Comparison of ENCODE assay signal across 14 mouse cellular contexts in the genomic region with DNA sequence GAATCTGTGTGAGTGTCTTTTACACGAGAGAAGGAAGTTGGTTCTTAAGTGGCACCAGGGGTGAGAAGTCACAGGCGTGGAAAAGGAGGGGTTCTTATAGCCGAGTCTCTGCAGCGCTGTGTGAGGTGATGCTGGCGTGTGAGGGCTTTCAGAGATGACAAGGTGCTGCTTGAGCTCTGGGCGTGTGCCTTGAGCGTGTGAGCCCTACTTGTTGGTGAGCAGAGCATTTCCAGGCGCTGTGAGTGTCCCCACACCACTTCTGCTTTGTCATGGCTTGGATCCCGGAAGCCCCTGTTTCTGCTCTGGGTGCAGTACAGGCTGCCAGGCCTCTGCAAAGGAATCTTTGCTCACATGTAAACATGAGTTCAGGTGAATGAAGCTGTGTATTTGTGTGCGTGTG.
DNase-seq lines count a peak whose midpoint lies in the region; ATAC-seq and TF ChIP-seq lines count a peak whose summit lies in the region.
"Had no signal": no experiment of that assay in that cellular context is flagged by ENCODE, and none has a peak within 500 bp of the region (broad histone marks: within the 10 kb centered on the region; RNA-seq: fewer than 3 reads in every experiment).

No protein-coding gene starts in this region.

- no peak for DNase-seq in lung, embryonic 14.5 days
- DNase-seq in lung, postnatal 36 days = no peak
- DNase-seq in MEL (ENCODE audit: low read depth, low spot score) = peak; percentile 27
- no peak for DNase-seq in layer of hippocampus, postnatal 14 days (ENCODE audit: low spot score in 2 of 2)
- no peak for DNase-seq in ovary, adult 18-20 months (ENCODE audit: low spot score)
- no peak for DNase-seq in cerebellum, adult 11 months
- DNase-seq: adrenal gland, adult 2 months; cerebellum, adult 2 months; forebrain, postnatal 0 days; heart, adult 2 months had no signal

- no peaks in the 10 kb centered on the region for H3K27me3 ChIP-seq in lung, embryonic 14.5 days (ENCODE audit: insufficient read depth, low read length)
- H3K27me3 ChIP-seq in MEL (ENCODE audit: control insufficient read depth in 1 of 2, insufficient read depth in 2 of 2, low read length in 2 of 2) = no peaks in the 10 kb centered on the region
- no peaks in the 10 kb centered on the region for H3K27me3 ChIP-seq in liver, embryonic 12.5 days (replicated peaks)
- no peaks in the 10 kb centered on the region for H3K27me3 ChIP-seq in small intestine, adult 2 months (ENCODE audit: control insufficient read depth, insufficient read depth, low read length)
- H3K27me3 ChIP-seq: embryonic facial prominence, embryonic 12.5 days; limb, embryonic 13.5 days had no signal

- no peak for TF ChIP-seq EP300 in MEL (IDR thresholded peaks at IDR 0.05; ENCODE audit: low read depth in 1 of 2, low read length in 2 of 2)

- no peak overlapping the region for H3K27ac ChIP-seq in lung, embryonic 14.5 days (ENCODE audit: low read depth)
- no peak overlapping the region for H3K27ac ChIP-seq in MEL (ENCODE audit: control insufficient read depth, low read depth, low read length)
- H3K27ac ChIP-seq in liver, embryonic 12.5 days = peak overlapping the region; percentile 57
- peak overlapping the region; percentile 35 for H3K27ac ChIP-seq in small intestine, adult 2 months (ENCODE audit: insufficient read depth, low read depth, low read length)
- H3K27ac ChIP-seq: embryonic facial prominence, embryonic 12.5 days; heart, adult 2 months; limb, embryonic 13.5 days had no signal

- H3K4me2 ChIP-seq in lung, embryonic 14.5 days = 0 out of 2 replicates have a peak overlapping the region, but pooled peaks have one; percentile 25
- 0 out of 2 replicates have a peak overlapping the region, but pooled peaks have one; percentile 12 for H3K4me2 ChIP-seq in liver, embryonic 12.5 days
- H3K4me2 ChIP-seq: embryonic facial prominence, embryonic 12.5 days; limb, embryonic 13.5 days had no signal

- H3K4me3 ChIP-seq in lung, embryonic 14.5 days (ENCODE audit: low read depth, low read length) = no peak overlapping the region
- no peak overlapping the region for H3K4me3 ChIP-seq in MEL (ENCODE audit: control insufficient read depth in 1 of 2, insufficient read depth in 1 of 2, low read depth in 2 of 2, low read length in 2 of 2)
- no peak overlapping the region for H3K4me3 ChIP-seq in liver, embryonic 12.5 days
- no peak overlapping the region for H3K4me3 ChIP-seq in small intestine, adult 2 months (ENCODE audit: low read depth, low read length)
- H3K4me3 ChIP-seq: embryonic facial prominence, embryonic 12.5 days; heart, adult 2 months; limb, embryonic 13.5 days had no signal

- peaks cover 43% of the 10 kb centered on the region for H3K79me2 ChIP-seq in MEL (ENCODE audit: control insufficient read depth, insufficient read depth, low read length, poor library complexity)

- no peaks in the 10 kb centered on the region for H3K9me3 ChIP-seq in lung, embryonic 14.5 days (ENCODE audit: low read depth, low read length)
- H3K9me3 ChIP-seq in MEL (replicated peaks; ENCODE audit: insufficient read depth, low read length) = no peaks in the 10 kb centered on the region
- no peaks in the 10 kb centered on the region for H3K9me3 ChIP-seq in liver, embryonic 12.5 days (replicated peaks)
- H3K9me3 ChIP-seq: embryonic facial prominence, embryonic 12.5 days; limb, embryonic 13.5 days had no signal

- H3K9ac ChIP-seq in lung, embryonic 14.5 days = no peak overlapping the region
- H3K9ac ChIP-seq in MEL (ENCODE audit: control insufficient read depth, low read depth, low read length, poor library complexity, severe bottlenecking) = no peak overlapping the region
- H3K9ac ChIP-seq in liver, embryonic 12.5 days = no peak overlapping the region
- H3K9ac ChIP-seq: forebrain, postnatal 0 days; limb, embryonic 13.5 days had no signal

- peaks cover 19% of the 10 kb centered on the region for H3K4me1 ChIP-seq in lung, embryonic 14.5 days (ENCODE audit: insufficient read depth)
- peaks cover 5 to 30% of the 10 kb centered on the region in 2 experiments for H3K4me1 ChIP-seq in MEL (ENCODE audit: control insufficient read depth in 1 of 2, insufficient read depth in 2 of 2, low read length in 2 of 2)
- H3K4me1 ChIP-seq in liver, embryonic 12.5 days = peaks cover 94% of the 10 kb centered on the region
- peaks cover 55% of the 10 kb centered on the region for H3K4me1 ChIP-seq in small intestine, adult 2 months (ENCODE audit: control insufficient read depth, insufficient read depth, insufficient read length, low read length)

- WGBS in lung, embryonic 14.5 days = 41% methylated on average over 10 of the region's 10 CpGs
- 45% methylated on average over 10 of the region's 10 CpGs for WGBS in liver, embryonic 12.5 days (ENCODE audit: insufficient replicate concordance)
- 37% methylated on average over 10 of the region's 10 CpGs for WGBS in small intestine, adult 2 months

- ATAC-seq in lung, embryonic 14.5 days (ENCODE audit: insufficient read depth) = no peak
- ATAC-seq in liver, embryonic 12.5 days = no peak
- ATAC-seq: forebrain, postnatal 0 days had no signal

- no peak for TF ChIP-seq CTCF in lung, embryonic 14.5 days (IDR thresholded peaks at IDR 0.05; ENCODE audit: low read depth)
- TF ChIP-seq CTCF in MEL (IDR thresholded peaks at IDR 0.05 in 2 of 3, conservative IDR thresholded peaks at IDR 0.05 in 1 of 3; ENCODE audit: control insufficient read depth in 1 of 3, insufficient read depth in 1 of 3, low read depth in 2 of 3, low read length in 3 of 3, poor library complexity in 1 of 3, severe bottlenecking in 1 of 3) = no peak
- TF ChIP-seq CTCF in small intestine, adult 2 months (IDR thresholded peaks at IDR 0.05; ENCODE audit: extremely low read depth, insufficient read length, insufficient replicate concordance, low read depth, low read length) = no peak

- H3K36me3 ChIP-seq in lung, embryonic 14.5 days (ENCODE audit: insufficient read depth) = no peaks in the 10 kb centered on the region
- H3K36me3 ChIP-seq in MEL (ENCODE audit: control insufficient read depth in 1 of 2, insufficient read depth in 2 of 2, low read length in 2 of 2) = peaks cover 0 to 17% of the 10 kb centered on the region in 2 experiments; a peak in 2 of 4 replicates
- H3K36me3 ChIP-seq in liver, embryonic 12.5 days = 0 out of 2 replicates have a peak, but pooled peaks cover 2% of the 10 kb centered on the region
- no peaks in the 10 kb centered on the region for H3K36me3 ChIP-seq in small intestine, adult 2 months (ENCODE audit: control insufficient read depth, insufficient read depth, low read length)
- H3K36me3 ChIP-seq: limb, embryonic 13.5 days had no signal

- no peak for TF ChIP-seq RAD21 in MEL (IDR thresholded peaks at IDR 0.05; ENCODE audit: low read depth, low read length)

- TF ChIP-seq POLR2A in MEL (IDR thresholded peaks at IDR 0.05; ENCODE audit: control insufficient read depth in 1 of 2, insufficient read depth in 1 of 2, low read depth in 1 of 2, low read length in 2 of 2, poor library complexity in 1 of 2) = no peak
- no peak for TF ChIP-seq POLR2A in small intestine, adult 2 months (IDR thresholded peaks at IDR 0.05; ENCODE audit: low read depth, low read length)

TF ChIP-seq in MEL, 35 proteins besides CTCF, POLR2A, EP300 and RAD21:
- TF ChIP-seq UBTF (IDR thresholded peaks at IDR 0.05; ENCODE audit: borderline replicate concordance, insufficient read depth, low read depth, low read length) = no peak
- no peak for TF ChIP-seq MYC (IDR thresholded peaks at IDR 0.05; ENCODE audit: low read depth, low read length)
- TF ChIP-seq NELFE (IDR thresholded peaks at IDR 0.05; ENCODE audit: low read depth, low read length) = no peak
- TF ChIP-seq BHLHE40 (IDR thresholded peaks at IDR 0.05; ENCODE audit: borderline replicate concordance, low read depth, low read length) = no peak
- no peak for TF ChIP-seq ZNF384 (IDR thresholded peaks at IDR 0.05; ENCODE audit: low read depth, low read length)
- TF ChIP-seq ELF1 (IDR thresholded peaks at IDR 0.05; ENCODE audit: low read depth, low read length) = no peak
- TF ChIP-seq JUND (IDR thresholded peaks at IDR 0.05; ENCODE audit: low read depth, low read length) = no peak
- no peak for TF ChIP-seq GABPA (IDR thresholded peaks at IDR 0.05; ENCODE audit: low read depth, low read length)
- no peak for TF ChIP-seq MAFK (IDR thresholded peaks at IDR 0.05; ENCODE audit: borderline replicate concordance, low read depth, low read length)
- TF ChIP-seq CHD2 (IDR thresholded peaks at IDR 0.05; ENCODE audit: low read length) = no peak
- no peak for TF ChIP-seq ETS1 (IDR thresholded peaks at IDR 0.05; ENCODE audit: low read depth, low read length)

Comparison
In these comparisons a context has a peak if more than half of its experiments do, and no peak if none do; other contexts are left out.
1. H3K27ac ChIP-seq: peak in liver, embryonic 12.5 days (single experiment) and small intestine, adult 2 months (single experiment); none in lung, embryonic 14.5 days (single experiment) and MEL (single experiment).